Mouse (Mus musculus) erythroblast, embryonic 14.5 days (primary cell): ENCODE data around the gene Plcb4. TPM values are rescaled to one million over a fixed set of nuclear protein-coding genes. Genes with fewer than 3 reads are reported as not detected.

Source experiments
- H3K27me3 ChIP-seq: 2 replicates; pipeline ENCODE4 v1.6.1; 2012; ENCODE audit warnings: inconsistent platforms; ENCODE audit not compliant: control insufficient read depth
- H3K36me3 ChIP-seq: 2 replicates; pipeline ENCODE4 v1.6.1; 2012; ENCODE audit warnings: mild to moderate bottlenecking, inconsistent platforms; ENCODE audit not compliant: control insufficient read depth
- H3K4me1 ChIP-seq: 2 replicates; pipeline ENCODE4 v1.6.1; 2012; ENCODE audit warnings: inconsistent platforms; ENCODE audit not compliant: control insufficient read depth
- H3K4me3 ChIP-seq: replicated peaks from 2 replicates; pipeline ENCODE3; 2012; ENCODE audit warnings: moderate library complexity, mild to moderate bottlenecking, inconsistent platforms
- H3K9me3 ChIP-seq: 2 replicates; pipeline ENCODE4 v1.6.1; 2012; ENCODE audit warnings: low read length, inconsistent platforms, mixed read lengths; ENCODE audit not compliant: control insufficient read depth
- GATA1 ChIP-seq: IDR thresholded peaks from 2 replicates; pipeline ENCODE4 v1.6.1; 2012; ENCODE audit warnings: low read length, inconsistent platforms, mixed read lengths
- TAL1 ChIP-seq: IDR thresholded peaks from 3 replicates; pipeline ENCODE4 v1.6.1; 2012; ENCODE audit warnings: low read length, inconsistent platforms, mixed read lengths
- polyA plus RNA-seq: library from polyadenylated mRNA; stranded (reverse); fragments of >175 nt; gene quantifications from 2 replicates; pipeline ENCODE4 v1.2.3, GENCODE M21; 2012

The Plcb4 gene
- polyA plus RNA-seq, 1 experiment, result not detected

- Histone ChIP-seq H3K4me1 (no peaks in the 10 kb centered on the region), H3K9me3 (no peaks in the 10 kb centered on the region), H3K27me3 (no peaks in the 10 kb centered on the region), H3K36me3 (no peaks in the 10 kb centered on the region), H3K4me3 (no peak overlapping the region)
- no peak for TF ChIP-seq GATA1
- no peak for TF ChIP-seq TAL1
Measured at GRCm38 (mm10) chr2:135954760-135955548, 296.1 kb downstream of the Plcb4 start.

- Histone ChIP-seq H3K4me3 (no peak overlapping the region), H3K27me3 (no peaks in the 10 kb centered on the region), H3K9me3 (no peaks in the 10 kb centered on the region), H3K36me3 (no peaks in the 10 kb centered on the region), H3K4me1 (no peaks in the 10 kb centered on the region)
- TF ChIP-seq TAL1 (no peak), GATA1 (no peak)
Measured at GRCm38 (mm10) chr2:135955796-135956195, 297.0 kb downstream of the Plcb4 start.

- Histone ChIP-seq H3K9me3 (no peaks in the 10 kb centered on the region), H3K36me3 (no peaks in the 10 kb centered on the region), H3K4me1 (no peaks in the 10 kb centered on the region), H3K4me3 (no peak overlapping the region), H3K27me3 (no peaks in the 10 kb centered on the region)
- TF ChIP-seq TAL1 (no peak), GATA1 (no peak)
Measured at GRCm38 (mm10) chr2:135957689-135958088, 298.9 kb downstream of the Plcb4 start.

- no peak for TF ChIP-seq TAL1
- no peak for TF ChIP-seq GATA1
- no peaks in the 10 kb centered on the region for H3K4me1 ChIP-seq
- H3K36me3 ChIP-seq, result no peaks in the 10 kb centered on the region
- H3K9me3 ChIP-seq, result no peaks in the 10 kb centered on the region
- H3K27me3 ChIP-seq, result no peaks in the 10 kb centered on the region
- no peak overlapping the region for H3K4me3 ChIP-seq
Measured at GRCm38 (mm10) chr2:135958453-135958852, 299.6 kb downstream of the Plcb4 start.

GRCm38 (mm10) chr2:135963089-135963488, 304.3 kb downstream of the Plcb4 start:
- H3K27me3 ChIP-seq, result no peaks in the 10 kb centered on the region

GRCm38 (mm10) chr2:135966871-135967557, 308.2 kb downstream of the Plcb4 start:
- no peak for TF ChIP-seq TAL1
- no peak for TF ChIP-seq GATA1
- H3K36me3 ChIP-seq, result no peaks in the 10 kb centered on the region
- H3K4me1 ChIP-seq, result no peaks in the 10 kb centered on the region
- H3K9me3 ChIP-seq, result no peaks in the 10 kb centered on the region
- no peaks in the 10 kb centered on the region for H3K27me3 ChIP-seq
- H3K4me3 ChIP-seq, result no peak overlapping the region

More at GRCm38 (mm10) chr2:135963089-135963488, 304.3 kb downstream of the Plcb4 start:
- TF ChIP-seq GATA1 (no peak), TAL1 (no peak)
- H3K36me3 ChIP-seq, result no peaks in the 10 kb centered on the region
- no peak overlapping the region for H3K4me3 ChIP-seq
- no peaks in the 10 kb centered on the region for H3K4me1 ChIP-seq
- no peaks in the 10 kb centered on the region for H3K9me3 ChIP-seq

- H3K4me1 ChIP-seq, result no peaks in the 10 kb centered on the region
- H3K27me3 ChIP-seq, result no peaks in the 10 kb centered on the region
- no peak overlapping the region for H3K4me3 ChIP-seq
- no peaks in the 10 kb centered on the region for H3K36me3 ChIP-seq
- TF ChIP-seq GATA1 (no peak), TAL1 (no peak)
- H3K9me3 ChIP-seq, result no peaks in the 10 kb centered on the region
Measured at GRCm38 (mm10) chr2:135968159-135968558, 309.3 kb downstream of the Plcb4 start.

GRCm38 (mm10) chr2:135970902-135971301, 312.1 kb downstream of the Plcb4 start:
- Histone ChIP-seq H3K27me3 (no peaks in the 10 kb centered on the region), H3K9me3 (no peaks in the 10 kb centered on the region), H3K4me1 (no peaks in the 10 kb centered on the region), H3K36me3 (no peaks in the 10 kb centered on the region), H3K4me3 (no peak overlapping the region)
- TF ChIP-seq TAL1 (no peak), GATA1 (no peak)

- H3K27me3 ChIP-seq, result no peaks in the 10 kb centered on the region
- no peak for TF ChIP-seq GATA1
- H3K4me3 ChIP-seq, result no peak overlapping the region
- no peaks in the 10 kb centered on the region for H3K36me3 ChIP-seq
- H3K9me3 ChIP-seq, result no peaks in the 10 kb centered on the region
- no peaks in the 10 kb centered on the region for H3K4me1 ChIP-seq
Measured at GRCm38 (mm10) chr2:135975978-135976377, 317.2 kb downstream of the Plcb4 start.

- Histone ChIP-seq H3K27me3 (no peaks in the 10 kb centered on the region), H3K4me1 (no peaks in the 10 kb centered on the region)
Measured at GRCm38 (mm10) chr2:135978790-135979189, 320.0 kb downstream of the Plcb4 start.

More at GRCm38 (mm10) chr2:135978790-135979189, 320.0 kb downstream of the Plcb4 start:
- H3K36me3 ChIP-seq, result no peaks in the 10 kb centered on the region
- H3K4me3 ChIP-seq, result no peak overlapping the region
- H3K9me3 ChIP-seq, result no peaks in the 10 kb centered on the region
- TF ChIP-seq GATA1 (no peak), TAL1 (no peak)
